Mouse (Mus musculus) bone marrow, adult 2 months (tissue): ENCODE results near the gene Ppil1. TPM values are rescaled to one million over a fixed set of nuclear protein-coding genes. Genes with fewer than 3 reads are reported as not detected.

ENCODE experiments used
- H3K27ac ChIP-seq: fragments of 200-500 bp; 2 replicates; pipeline ENCODE4 v1.5.1; 2012; ENCODE audit warnings: low read depth, mild to moderate bottlenecking, control low read depth, inconsistent platforms, low read length; ENCODE audit not compliant: control insufficient read depth, poor library complexity, insufficient read depth
- H3K4me1 ChIP-seq: fragments of 200-500 bp; 2 replicates; pipeline ENCODE4 v1.6.1; 2011; ENCODE audit warnings: low read length; ENCODE audit not compliant: control insufficient read depth, insufficient read depth
- H3K4me3 ChIP-seq: fragments of 200-500 bp; replicated peaks from 2 replicates; pipeline ENCODE3; 2011; ENCODE audit warnings: mild to moderate bottlenecking, low read depth, low read length, control low read depth; ENCODE audit not compliant: control insufficient read depth
- CTCF ChIP-seq: fragments of 200-500 bp; IDR thresholded peaks from 2 replicates; pipeline ENCODE4 v1.5.1; 2011; ENCODE audit warnings: low read length, control low read depth; ENCODE audit not compliant: control insufficient read depth, insufficient read depth
- POLR2A ChIP-seq: fragments of 200-500 bp; IDR thresholded peaks from 2 replicates; pipeline ENCODE4 v1.6.1; 2011; ENCODE audit warnings: low read depth, mild to moderate bottlenecking, control low read depth, low read length, borderline replicate concordance; ENCODE audit not compliant: control insufficient read depth
- WGBS: fragments of 180-500 bp; shearing (Covaris S2); methylation state at CpG from one replicate; pipeline ENCODE4 v1.1.7; 2018; 5-methylcytosine and 5-hydroxymethylcytosine counted together
- polyA plus RNA-seq: library from polyadenylated mRNA; stranded (reverse); fragments of >200 nt; gene quantifications from 2 replicates; pipeline ENCODE4 v1.2.4, GENCODE M21; 2011; ENCODE audit warnings: low replicate concordance; ENCODE audit not compliant: missing spikeins, insufficient read depth, insufficient read length

Ppil1 gene
- polyA plus RNA-seq, 1 experiment = 51.6 TPM

- H3K4me3 ChIP-seq = no peak overlapping the region
- peaks cover 1% of the 10 kb centered on the region; the same call in 1 of the 2 replicates for H3K4me1 ChIP-seq
- TF ChIP-seq POLR2A (no peak), CTCF (no peak)
- H3K27ac ChIP-seq = no peak overlapping the region
- WGBS = 55% methylated on average over 12 of the region's 12 CpGs
Observed at GRCm38 (mm10) chr17:29213381-29214192, 50.4 kb downstream of the Ppil1 start.

- no peak for TF ChIP-seq CTCF
- no peak for TF ChIP-seq POLR2A
- 64% methylated on average over 7 of the region's 7 CpGs for WGBS
- Histone ChIP-seq H3K27ac (no peak overlapping the region), H3K4me3 (no peak overlapping the region), H3K4me1 (peaks cover 1% of the 10 kb centered on the region; the same call in 1 of the 2 replicates)
Observed at GRCm38 (mm10) chr17:29211836-29212235, 52.1 kb downstream of the Ppil1 start.

GRCm38 (mm10) chr17:29210037-29210436 lies 53.9 kb downstream of the Ppil1 start:
- TF ChIP-seq POLR2A = no peak
- TF ChIP-seq CTCF = no peak
- H3K27ac ChIP-seq = no peak overlapping the region
- no peak overlapping the region for H3K4me3 ChIP-seq
- peaks cover 1% of the 10 kb centered on the region; the same call in 1 of the 2 replicates for H3K4me1 ChIP-seq
- 89% methylated on average over 3 of the region's 3 CpGs for WGBS

GRCm38 (mm10) chr17:29206052-29206451 lies 57.9 kb downstream of the Ppil1 start:
- Histone ChIP-seq H3K4me3 (no peak overlapping the region), H3K4me1 (peaks cover 1% of the 10 kb centered on the region; the same call in 1 of the 2 replicates), H3K27ac (no peak overlapping the region)
- 87% methylated on average over 7 of the region's 7 CpGs for WGBS
- no peak for TF ChIP-seq POLR2A
- TF ChIP-seq CTCF = no peak

GRCm38 (mm10) chr17:29202604-29203003 lies 61.4 kb downstream of the Ppil1 start:
- H3K4me3 ChIP-seq = no peak overlapping the region
- H3K27ac ChIP-seq = no peak overlapping the region
- WGBS = 79% methylated on average over 6 of the region's 6 CpGs
- no peaks in the 10 kb centered on the region for H3K4me1 ChIP-seq
- no peak for TF ChIP-seq POLR2A
- no peak for TF ChIP-seq CTCF

Other genes starting within 250 kb of the Ppil1 start
- gene Srsf3, start 231.6 kb downstream of the Ppil1 start, polyA plus RNA-seq = 212 and 214 TPM in 2 replicates
- 5.2 and 27.7 TPM in 2 replicates for gene Cdkn1a, start 173.2 kb downstream of the Ppil1 start, polyA plus RNA-seq
- 217 and 514 TPM in 2 replicates for gene Rab44, start 150.0 kb downstream of the Ppil1 start, polyA plus RNA-seq
- gene Cpne5, start 26.0 kb downstream of the Ppil1 start, polyA plus RNA-seq = 0.50 and 0.92 TPM in 2 replicates
- 35.1 and 81.6 TPM in 2 replicates for gene BC004004, start 4.6 kb upstream of the Ppil1 start, polyA plus RNA-seq
- gene Pi16, start 53.5 kb upstream of the Ppil1 start, polyA plus RNA-seq = 71.5 and 171 TPM in 2 replicates
- 111 and 170 TPM in 2 replicates for gene Mtch1, start 83.7 kb upstream of the Ppil1 start, polyA plus RNA-seq
- gene Fgd2, start 96.7 kb upstream of the Ppil1 start, polyA plus RNA-seq = 25.2 and 41.8 TPM in 2 replicates
- gene Pim1, start 226.6 kb upstream of the Ppil1 start, polyA plus RNA-seq = 172 and 208 TPM in 2 replicates